ENCODE assay signal across 9 mouse cellular contexts in genomic region chr2:168274374-168274935, GRCm38 (mm10). TPM values are rescaled to one million over a fixed set of nuclear protein-coding genes. Genes with fewer than 3 reads are reported as not detected.
DNase-seq lines count a peak whose midpoint lies in the region; ATAC-seq and TF ChIP-seq lines count a peak whose summit lies in the region.
"Had no signal": no experiment of that assay in that cellular context is flagged by ENCODE, and none has a peak within 500 bp of the region (broad histone marks: within the 10 kb centered on the region; RNA-seq: fewer than 3 reads in every experiment).

No protein-coding gene starts in this region.

- no peak for ATAC-seq in kidney, embryonic 15.5 days (replicated peaks; ENCODE audit: low FRiP score)
- ATAC-seq in erythroblast, adult 5-6 weeks (replicated peaks; ENCODE audit: low FRiP score, poor library complexity, severe bottlenecking), result 0 out of 2 replicates have a peak, but pooled peaks have one; percentile 59
- ATAC-seq in kidney, postnatal 0 days (replicated peaks; ENCODE audit: low FRiP score, low read depth), result no peak; the same call in 1 of the 2 replicates
- no peak for ATAC-seq in liver, embryonic 14.5 days (ENCODE audit: insufficient read depth)

- H3K4me3 ChIP-seq in kidney, embryonic 15.5 days (replicated peaks), result no peak overlapping the region
- no peak overlapping the region for H3K4me3 ChIP-seq in bone marrow, adult 2 months (replicated peaks; ENCODE audit: control insufficient read depth, low read depth, low read length)
- no peak overlapping the region for H3K4me3 ChIP-seq in kidney, postnatal 0 days (replicated peaks; ENCODE audit: low read depth, low read length)
- no peak overlapping the region for H3K4me3 ChIP-seq in liver, embryonic 14.5 days (ENCODE audit: insufficient read depth in 1 of 2, low read depth in 2 of 2, low read length in 2 of 2)
- H3K4me3 ChIP-seq: neural tube, embryonic 13.5 days had no signal

- H3K27ac ChIP-seq in kidney, embryonic 15.5 days, result no peak overlapping the region
- no peak overlapping the region for H3K27ac ChIP-seq in bone marrow, adult 2 months (ENCODE audit: control insufficient read depth, insufficient read depth, low read depth, low read length, poor library complexity)
- no peak overlapping the region for H3K27ac ChIP-seq in kidney, postnatal 0 days
- no peak overlapping the region for H3K27ac ChIP-seq in liver, embryonic 14.5 days
- H3K27ac ChIP-seq: neural tube, embryonic 13.5 days had no signal

- H3K4me2 ChIP-seq in kidney, embryonic 15.5 days, result no peak overlapping the region
- no peak overlapping the region for H3K4me2 ChIP-seq in kidney, postnatal 0 days (ENCODE audit: low read length)
- H3K4me2 ChIP-seq in liver, embryonic 14.5 days (ENCODE audit: low read depth), result no peak overlapping the region
- H3K4me2 ChIP-seq: neural tube, embryonic 13.5 days had no signal

- peak; percentile 77 for TF ChIP-seq CTCF in bone marrow, adult 2 months (IDR thresholded peaks at IDR 0.05; ENCODE audit: control insufficient read depth, insufficient read depth, low read length)
- TF ChIP-seq CTCF in kidney, postnatal 0 days (IDR thresholded peaks at IDR 0.05; ENCODE audit: low read depth), result peak; percentile 79
- TF ChIP-seq CTCF in liver, embryonic 14.5 days (IDR thresholded peaks at IDR 0.05; ENCODE audit: low read depth), result peak; percentile 92

- no peak for TF ChIP-seq POLR2A in bone marrow, adult 2 months (IDR thresholded peaks at IDR 0.05; ENCODE audit: borderline replicate concordance, control insufficient read depth, low read depth, low read length)

- 0 out of 2 replicates have a peak, but pooled peaks cover 5% of the 10 kb centered on the region for H3K4me1 ChIP-seq in kidney, embryonic 15.5 days
- H3K4me1 ChIP-seq in bone marrow, adult 2 months (ENCODE audit: control insufficient read depth, insufficient read depth, low read length), result no peaks in the 10 kb centered on the region; the same call in 1 of the 2 replicates
- no peaks in the 10 kb centered on the region for H3K4me1 ChIP-seq in kidney, postnatal 0 days (replicated peaks; ENCODE audit: insufficient read depth, low read length)
- H3K4me1 ChIP-seq in liver, embryonic 14.5 days (replicated peaks; ENCODE audit: control insufficient read depth in 2 of 2, insufficient read depth in 2 of 2, low read length in 1 of 2), result 0 out of 4 replicates have a peak, but pooled peaks cover 0 to 3% of the 10 kb centered on the region in 2 experiments
- H3K4me1 ChIP-seq: neural tube, embryonic 13.5 days had no signal

- H3K36me3 ChIP-seq in kidney, embryonic 15.5 days, result no peaks in the 10 kb centered on the region
- no peaks in the 10 kb centered on the region for H3K36me3 ChIP-seq in kidney, postnatal 0 days (ENCODE audit: insufficient read depth, low read length)
- H3K36me3 ChIP-seq in liver, embryonic 14.5 days (replicated peaks; ENCODE audit: control insufficient read depth, insufficient read depth, low read depth), result no peaks in the 10 kb centered on the region
- H3K36me3 ChIP-seq: neural tube, embryonic 13.5 days had no signal

- TF ChIP-seq EP300 in liver, embryonic 14.5 days (IDR thresholded peaks at IDR 0.05; ENCODE audit: low read depth), result no peak

- H3K9ac ChIP-seq in kidney, embryonic 15.5 days, result no peak overlapping the region
- H3K9ac ChIP-seq in kidney, postnatal 0 days (ENCODE audit: low read depth, low read length), result no peak overlapping the region
- no peak overlapping the region for H3K9ac ChIP-seq in liver, embryonic 14.5 days (replicated peaks)
- H3K9ac ChIP-seq: neural tube, embryonic 13.5 days had no signal

- peak; percentile 26 for DNase-seq in kidney, adult 11 months
- DNase-seq in kidney, postnatal 0 days (ENCODE audit: low spot score), result peak; percentile 73
- DNase-seq in liver, embryonic 14.5 days (ENCODE audit: low read depth in 3 of 3, low spot score in 3 of 3), result no peak
- peak; percentile 59 for DNase-seq in ovary, postnatal 36 days (ENCODE audit: low spot score)
- DNase-seq in thymus, postnatal 4 days, result peak; percentile 92

- peaks cover 63% of the 10 kb centered on the region for H3K27me3 ChIP-seq in kidney, embryonic 15.5 days
- peaks cover 12% of the 10 kb centered on the region; the same call in 1 of the 2 replicates for H3K27me3 ChIP-seq in kidney, postnatal 0 days (ENCODE audit: insufficient read depth, low read length)
- H3K27me3 ChIP-seq in liver, embryonic 14.5 days (ENCODE audit: control insufficient read depth, insufficient read depth, low read length), result peaks cover 14% of the 10 kb centered on the region

- H3K9me3 ChIP-seq in kidney, embryonic 15.5 days (replicated peaks), result no peaks in the 10 kb centered on the region
- H3K9me3 ChIP-seq in kidney, postnatal 0 days (replicated peaks; ENCODE audit: low read length), result no peaks in the 10 kb centered on the region
- no peaks in the 10 kb centered on the region for H3K9me3 ChIP-seq in liver, embryonic 14.5 days (ENCODE audit: control insufficient read depth, low read length)
- H3K9me3 ChIP-seq: neural tube, embryonic 13.5 days had no signal

- 11% methylated on average over 11 of the region's 11 CpGs for WGBS in kidney, embryonic 15.5 days
- 4% methylated on average over 11 of the region's 11 CpGs for WGBS in bone marrow, adult 2 months
- whole genome bisulfite sequencing in kidney, postnatal 0 days, result 9% methylated on average over 11 of the region's 11 CpGs
- WGBS in liver, embryonic 14.5 days (ENCODE audit: insufficient replicate concordance), result 3% methylated on average over 11 of the region's 11 CpGs

RNA-seq across cellular contexts. Expression of gene Kcng1, which starts 7.1 kb away (rescaled TPM):
- polyA plus RNA-seq in kidney, embryonic 15.5 days (2015; fragmentation: Nextera tagmentation; extraction: Ambion mirVana), result 0.99 and 3.1 TPM in 2 replicates
- polyA plus RNA-seq in bone marrow, adult 2 months (2011; ENCODE audit: insufficient read depth, insufficient read length, low replicate concordance, missing spikeins), result not detected in 2 replicates
- 0.58 TPM in 1 of 2 replicates, not detected in the other for total RNA-seq in erythroblast, adult 5-6 weeks (2015; ENCODE audit: low replicate concordance)
- total RNA-seq in erythroblast, adult 5-6 weeks (2017; ENCODE audit: low replicate concordance), result not detected in 2 replicates
- polyA plus RNA-seq in kidney, postnatal 0 days (2015; fragmentation: Nextera tagmentation; extraction: Ambion mirVana), result 0.76 and 0.83 TPM in 2 replicates
- 0.02 and 0.05 TPM in 2 replicates for polyA plus RNA-seq in liver, embryonic 14.5 days (2012; rRNA removed)
- polyA plus RNA-seq in liver, embryonic 14.5 days (2014; fragmentation: Nextera tagmentation; extraction: Ambion mirVana), result 0.09 and 0.10 TPM in 2 replicates

RNA-seq across cellular contexts. Expression of gene Mocs3, which starts 44.0 kb away (rescaled TPM):
- 6.3 and 6.9 TPM in 2 replicates for polyA plus RNA-seq in kidney, embryonic 15.5 days (2015; fragmentation: Nextera tagmentation; extraction: Ambion mirVana)
- 1.1 and 5.1 TPM in 2 replicates for polyA plus RNA-seq in bone marrow, adult 2 months (2011; ENCODE audit: insufficient read depth, insufficient read length, low replicate concordance, missing spikeins)
- 1.0 and 1.3 TPM in 2 replicates for total RNA-seq in erythroblast, adult 5-6 weeks (2015; ENCODE audit: low replicate concordance)
- total RNA-seq in erythroblast, adult 5-6 weeks (2017; ENCODE audit: low replicate concordance), result 2.4 TPM in 1 of 2 replicates, not detected in the other
- polyA plus RNA-seq in kidney, postnatal 0 days (2015; fragmentation: Nextera tagmentation; extraction: Ambion mirVana), result 7.7 and 9.3 TPM in 2 replicates
- 4.5 and 4.9 TPM in 2 replicates for polyA plus RNA-seq in liver, embryonic 14.5 days (2012; rRNA removed)
- polyA plus RNA-seq in liver, embryonic 14.5 days (2014; fragmentation: Nextera tagmentation; extraction: Ambion mirVana), result 3.6 and 3.8 TPM in 2 replicates

RNA-seq across cellular contexts. Expression of gene Dpm1, which starts 44.1 kb away (rescaled TPM):
- 85.6 and 107 TPM in 2 replicates for polyA plus RNA-seq in kidney, embryonic 15.5 days (2015; fragmentation: Nextera tagmentation; extraction: Ambion mirVana)
- 20.1 and 59.2 TPM in 2 replicates for polyA plus RNA-seq in bone marrow, adult 2 months (2011; ENCODE audit: insufficient read depth, insufficient read length, low replicate concordance, missing spikeins)
- 113 and 131 TPM in 2 replicates for total RNA-seq in erythroblast, adult 5-6 weeks (2015; ENCODE audit: low replicate concordance)
- 37.8 and 105 TPM in 2 replicates for total RNA-seq in erythroblast, adult 5-6 weeks (2017; ENCODE audit: low replicate concordance)
- 154 and 169 TPM in 2 replicates for polyA plus RNA-seq in kidney, postnatal 0 days (2015; fragmentation: Nextera tagmentation; extraction: Ambion mirVana)
- polyA plus RNA-seq in liver, embryonic 14.5 days (2012; rRNA removed), result 4.2 and 23.2 TPM in 2 replicates
- polyA plus RNA-seq in liver, embryonic 14.5 days (2014; fragmentation: Nextera tagmentation; extraction: Ambion mirVana), result 77.8 and 79.2 TPM in 2 replicates

RNA-seq across cellular contexts. Expression of gene Gm20716, which starts 44.3 kb away (rescaled TPM):
- 19.3 and 19.5 TPM in 2 replicates for polyA plus RNA-seq in kidney, embryonic 15.5 days (2015; fragmentation: Nextera tagmentation; extraction: Ambion mirVana)
- polyA plus RNA-seq in bone marrow, adult 2 months (2011; ENCODE audit: insufficient read depth, insufficient read length, low replicate concordance, missing spikeins), result 18.3 and 20.2 TPM in 2 replicates
- 15.5 and 30.9 TPM in 2 replicates for total RNA-seq in erythroblast, adult 5-6 weeks (2015; ENCODE audit: low replicate concordance)
- 29.1 and 31.1 TPM in 2 replicates for total RNA-seq in erythroblast, adult 5-6 weeks (2017; ENCODE audit: low replicate concordance)
- 8.3 and 11.1 TPM in 2 replicates for polyA plus RNA-seq in kidney, postnatal 0 days (2015; fragmentation: Nextera tagmentation; extraction: Ambion mirVana)
- 4.9 and 8.5 TPM in 2 replicates for polyA plus RNA-seq in liver, embryonic 14.5 days (2012; rRNA removed)
- 4.4 and 4.7 TPM in 2 replicates for polyA plus RNA-seq in liver, embryonic 14.5 days (2014; fragmentation: Nextera tagmentation; extraction: Ambion mirVana)

Comparison
In these comparisons a context has a peak if more than half of its experiments do, and no peak if none do; other contexts are left out.
1. DNase-seq: peak in kidney, adult 11 months (single experiment), kidney, postnatal 0 days (single experiment), ovary, postnatal 36 days (single experiment) and thymus, postnatal 4 days (single experiment); none in liver, embryonic 14.5 days (0 of 3).
2. Peak in every context shown above with its lines, with median percentiles within 50 percentile points of each other: CTCF ChIP-seq.